Mouse (Mus musculus) bone marrow macrophage, adult 2 months (primary cell): ENCODE data around the gene Odf4. TPM values are rescaled to one million over a fixed set of nuclear protein-coding genes. Genes with fewer than 3 reads are reported as not detected.
"Not testable (repeated sequence)": the region's sequence is repeated elsewhere in the genome, so short reads cannot be mapped to it uniquely, and the experiment has no call there.

Experiments used
- H3K27ac ChIP-seq: 2 replicates; pipeline ENCODE4 v1.5.1; 2012; ENCODE audit warnings: low read depth, low read length; ENCODE audit not compliant: insufficient read depth
- H3K4me1 ChIP-seq: 2 replicates; pipeline ENCODE4 v1.6.1; 2012; ENCODE audit warnings: low read length; ENCODE audit not compliant: control insufficient read depth, insufficient read depth
- H3K4me3 ChIP-seq: 2 replicates; pipeline ENCODE4 v1.5.1; 2012; ENCODE audit warnings: mild to moderate bottlenecking, low read length, moderate library complexity; ENCODE audit not compliant: insufficient read depth
- CTCF ChIP-seq: IDR thresholded peaks from 2 replicates; pipeline ENCODE4 v1.5.1; 2012; ENCODE audit warnings: low read depth, mild to moderate bottlenecking, low read length, moderate library complexity
- POLR2A ChIP-seq: IDR thresholded peaks from 2 replicates; pipeline ENCODE4 v1.6.1; 2012; ENCODE audit warnings: mild to moderate bottlenecking, low read depth, low read length, borderline replicate concordance
- polyA plus RNA-seq: library from polyadenylated mRNA; stranded (reverse); fragments of >200 nt; gene quantifications from 2 replicates; pipeline ENCODE4 v1.2.4, GENCODE M21; 2012; ENCODE audit not compliant: missing spikeins, insufficient read depth, insufficient read length

Odf4 gene
- polyA plus RNA-seq, 1 experiment: not detected

DNA sequence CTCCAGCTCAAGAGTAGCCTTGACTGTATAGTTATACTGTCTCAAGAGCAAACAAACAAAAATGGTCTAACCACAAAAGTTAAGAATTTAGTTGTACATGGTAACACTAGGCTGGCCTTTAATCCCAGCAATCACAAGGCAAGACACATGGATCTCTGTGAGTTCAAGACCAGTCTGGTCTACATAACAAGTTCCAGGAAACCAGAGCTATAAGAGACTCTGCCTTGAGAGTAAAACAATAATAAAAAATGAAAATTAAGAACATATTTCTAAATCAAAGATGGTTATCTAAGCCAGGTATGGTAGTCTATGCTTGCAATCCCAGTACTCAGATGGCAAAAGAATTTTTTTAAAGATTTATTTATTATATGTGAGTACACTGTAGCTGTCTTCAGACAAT lies 38.2 kb upstream of the Odf4 start:
- H3K4me3 ChIP-seq: no peak overlapping the region
- no peak overlapping the region for H3K27ac ChIP-seq
- TF ChIP-seq CTCF (no peak), POLR2A (no peak)
- peaks cover 11% of the 10 kb centered on the region for H3K4me1 ChIP-seq

DNA sequence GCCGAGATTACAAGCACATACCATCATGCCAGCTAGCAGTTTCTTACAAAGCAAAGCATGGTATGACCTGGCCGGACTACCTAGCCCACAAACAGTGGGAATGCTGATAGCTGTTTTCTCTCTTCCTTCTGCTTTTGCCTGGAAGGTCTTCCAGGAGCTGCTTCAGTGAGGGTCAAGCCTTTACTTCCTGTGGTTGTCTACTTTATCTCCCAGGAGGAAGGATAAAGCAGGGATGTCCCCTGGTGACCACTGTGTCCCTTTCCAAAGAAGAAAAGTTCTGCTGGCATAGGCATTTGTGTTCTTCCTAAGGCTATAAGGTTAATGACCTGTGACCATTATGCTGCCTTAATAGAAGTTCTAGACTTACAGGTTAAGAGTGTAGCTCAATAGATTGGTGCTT lies 36.5 kb upstream of the Odf4 start:
- H3K27ac ChIP-seq: no peak overlapping the region
- no peak overlapping the region for H3K4me3 ChIP-seq
- H3K4me1 ChIP-seq: peaks cover 7% of the 10 kb centered on the region
- no peak for TF ChIP-seq POLR2A
- TF ChIP-seq CTCF: no peak

GRCm38 (mm10) chr11:68962159-68962558 lies 35.3 kb upstream of the Odf4 start:
- not testable (repeated sequence) for H3K27ac ChIP-seq, H3K4me1 ChIP-seq, H3K4me3 ChIP-seq

DNA sequence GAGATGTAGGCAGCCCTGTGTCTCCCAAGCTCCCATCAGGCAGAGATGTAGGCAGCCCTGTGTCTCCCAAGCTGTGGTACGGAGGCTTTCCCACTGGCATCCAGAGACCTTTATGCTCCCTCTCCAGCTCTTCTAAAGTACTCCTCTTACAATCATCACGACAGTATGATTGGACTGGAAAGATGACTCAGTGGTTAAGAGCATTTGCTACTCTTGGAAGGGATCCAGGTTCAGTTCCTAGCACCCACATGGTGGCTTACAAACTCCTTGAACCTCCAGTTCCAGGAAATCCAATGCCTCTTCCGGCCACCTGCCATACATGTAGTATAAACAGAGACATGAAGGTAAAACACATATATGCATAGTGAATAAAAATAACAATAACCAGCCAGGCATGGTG lies 34.7 kb upstream of the Odf4 start:
- H3K4me1 ChIP-seq: no peaks in the 10 kb centered on the region
- no peak overlapping the region for H3K27ac ChIP-seq
- H3K4me3 ChIP-seq: no peak overlapping the region
- no peak for TF ChIP-seq POLR2A
- TF ChIP-seq CTCF: no peak

- Histone ChIP-seq H3K4me1 (peaks cover 4% of the 10 kb centered on the region), H3K27ac (no peak overlapping the region), H3K4me3 (no peak overlapping the region)
- TF ChIP-seq POLR2A: no peak
Measured at GRCm38 (mm10) chr11:68957971-68958370, 31.1 kb upstream of the Odf4 start.

DNA sequence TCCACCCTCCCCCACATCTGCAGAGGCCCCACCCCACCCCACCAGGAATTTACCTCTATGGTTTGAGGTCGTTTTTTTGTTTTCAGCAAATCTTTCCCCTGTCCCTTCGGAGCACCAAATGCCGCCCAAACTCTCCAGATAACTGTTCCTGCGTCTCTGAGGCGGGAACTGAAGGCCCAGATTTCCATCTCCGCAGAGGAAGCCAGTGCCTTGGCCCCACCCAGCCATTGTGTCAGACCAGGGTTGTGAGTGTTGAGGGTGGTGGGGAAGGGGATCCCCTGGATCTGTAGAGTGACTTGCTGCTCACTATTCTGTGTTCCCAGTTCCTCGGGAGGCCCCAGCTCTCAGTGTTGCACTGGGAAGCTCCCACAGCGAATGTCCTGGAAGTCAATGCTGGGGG lies 30.4 kb upstream of the Odf4 start, which contains the start of gene Arhgef15:
Gene Arhgef15 (minus strand): TSS at position 173 of the 400 bp plus-strand sequence.
- no peak within 1 kb of the TSS for H3K27ac ChIP-seq
- TF ChIP-seq CTCF (no peak), POLR2A (no peak)

GRCm38 (mm10) chr11:68956697-68957096 lies 29.8 kb upstream of the Odf4 start:
- H3K27ac ChIP-seq: no peak overlapping the region
- no peak for TF ChIP-seq CTCF
- H3K4me1 ChIP-seq: peaks cover 4% of the 10 kb centered on the region
- H3K4me3 ChIP-seq: no peak overlapping the region

More for the DNA sequence above, 30.4 kb upstream of the Odf4 start, which contains the start of gene Arhgef15:
- Histone ChIP-seq H3K4me1 (peaks cover 4% of the 10 kb centered on the region), H3K4me3 (no peak within 1 kb of the TSS)

DNA sequence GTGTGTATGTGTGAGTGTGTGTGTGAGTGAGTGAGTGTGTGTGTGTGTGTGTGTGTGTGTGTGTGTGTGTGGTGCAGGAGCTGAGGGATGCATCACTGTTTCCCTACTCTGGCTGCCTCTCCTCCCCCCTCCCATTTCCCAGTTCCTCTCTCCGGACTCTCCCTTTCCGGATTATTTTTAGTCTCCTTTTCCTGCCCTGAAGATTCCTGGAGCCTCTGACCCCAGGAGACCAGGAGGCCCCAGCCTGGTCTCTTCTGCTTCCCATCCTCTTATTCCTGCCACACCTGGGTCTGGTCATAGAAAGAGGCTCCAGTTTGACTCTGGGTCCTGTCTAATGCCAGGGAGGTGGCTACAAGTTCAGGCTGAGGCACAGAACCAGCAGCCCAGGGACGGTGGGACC lies 29.2 kb upstream of the Odf4 start:
- TF ChIP-seq POLR2A (no peak), CTCF (no peak)
- Histone ChIP-seq H3K4me3 (no peak overlapping the region), H3K4me1 (peaks cover 4% of the 10 kb centered on the region), H3K27ac (no peak overlapping the region)

DNA sequence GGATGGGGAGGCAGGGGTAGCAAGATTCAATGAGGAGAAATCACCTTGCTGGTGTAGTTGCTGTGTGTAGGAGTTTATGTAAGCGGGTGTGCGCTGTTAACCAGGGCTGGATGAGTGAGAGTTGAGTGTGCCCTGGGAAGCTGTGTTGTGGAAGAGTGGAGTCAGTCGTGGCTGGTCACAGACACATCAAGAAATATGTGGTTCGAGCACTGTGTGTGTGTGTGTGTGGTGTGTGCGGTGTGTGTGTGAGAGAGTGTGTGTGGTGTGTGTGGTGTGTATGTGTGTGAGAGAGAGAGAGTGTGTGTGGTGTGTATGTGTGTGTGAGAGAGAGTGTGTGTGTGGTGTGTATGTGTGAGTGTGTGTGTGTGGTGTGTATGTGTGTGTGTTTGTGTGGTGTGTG lies 28.6 kb upstream of the Odf4 start:
- H3K4me1 ChIP-seq: peaks cover 4% of the 10 kb centered on the region
- TF ChIP-seq POLR2A (no peak), CTCF (no peak)
- no peak overlapping the region for H3K4me3 ChIP-seq
- H3K27ac ChIP-seq: no peak overlapping the region

DNA sequence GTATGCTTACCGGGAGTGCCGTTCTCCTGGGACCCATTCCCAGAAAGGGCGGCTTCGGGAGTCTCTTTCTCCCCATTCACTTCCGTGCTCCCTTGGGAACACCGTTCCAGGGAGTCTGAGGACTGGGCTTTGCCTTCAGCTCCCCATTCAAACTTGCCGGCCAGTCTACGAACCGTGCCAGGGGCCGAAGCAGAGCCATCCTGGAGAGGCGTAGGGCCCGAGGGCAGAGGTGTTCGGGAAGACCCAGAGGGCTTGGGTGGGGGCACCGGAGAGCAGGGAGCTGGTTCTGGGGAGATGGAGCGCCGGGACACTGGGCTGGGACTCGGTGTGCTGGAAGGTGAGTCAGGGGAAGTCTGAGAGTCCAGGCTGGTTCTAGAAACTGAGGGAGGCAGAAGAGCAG lies 27.5 kb upstream of the Odf4 start:
- Histone ChIP-seq H3K27ac (no peak overlapping the region), H3K4me1 (peaks cover 4% of the 10 kb centered on the region), H3K4me3 (no peak overlapping the region; the same call in 1 of the 2 replicates)
- no peak for TF ChIP-seq POLR2A
- no peak for TF ChIP-seq CTCF

DNA sequence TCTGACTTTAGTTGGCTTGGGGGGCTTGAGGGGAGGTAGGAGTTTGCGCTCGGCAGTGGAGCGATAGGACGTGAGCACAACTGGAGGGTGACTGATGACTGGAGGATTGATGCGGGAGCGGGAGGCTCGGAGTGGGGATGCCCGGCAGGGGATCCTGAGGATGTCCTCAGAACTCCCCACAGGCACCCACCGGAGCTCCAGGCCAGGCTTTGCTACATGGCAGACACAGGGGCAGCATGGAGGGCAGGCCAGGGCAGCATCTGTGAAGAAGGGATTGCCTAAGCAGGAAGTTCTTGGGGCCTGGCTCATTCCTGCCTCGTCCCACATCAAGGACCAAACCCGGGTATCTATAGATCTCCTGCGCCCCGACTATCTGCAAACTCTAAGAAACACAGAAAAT lies 27.0 kb upstream of the Odf4 start:
- H3K27ac ChIP-seq: no peak overlapping the region
- TF ChIP-seq CTCF: no peak
- TF ChIP-seq POLR2A: no peak
- H3K4me1 ChIP-seq: peaks cover 4% of the 10 kb centered on the region
- no peak overlapping the region for H3K4me3 ChIP-seq

- TF ChIP-seq POLR2A: no peak
- TF ChIP-seq CTCF: no peak
- no peak overlapping the region for H3K4me3 ChIP-seq
Measured at GRCm38 (mm10) chr11:68947542-68947993, 20.7 kb upstream of the Odf4 start.

More at GRCm38 (mm10) chr11:68947542-68947993, 20.7 kb upstream of the Odf4 start:
- H3K27ac ChIP-seq: no peak overlapping the region
- H3K4me1 ChIP-seq: no peaks in the 10 kb centered on the region
